Mouse (Mus musculus) cerebellum, adult 2 months (tissue): ENCODE measurements around the gene Naip1. TPM values are rescaled to one million over a fixed set of nuclear protein-coding genes. Genes with fewer than 3 reads are reported as not detected.
"Not testable (repeated sequence)": the region's sequence is repeated elsewhere in the genome, so short reads cannot be mapped to it uniquely, and the experiment has no call there.

Experiments
- DNase-seq, 2 experiments: peaks; one replicate each; pipeline ENCODE4 v3.0.0; 2021
- H3K27ac ChIP-seq: fragments of 200-500 bp; 2 replicates; pipeline ENCODE4 v1.5.1; 2012; ENCODE audit warnings: low read length, control low read depth, inconsistent platforms; ENCODE audit not compliant: insufficient read depth
- H3K27me3 ChIP-seq: fragments of 200-500 bp; 2 replicates; pipeline ENCODE4 v1.6.1; 2012; ENCODE audit warnings: inconsistent platforms, mild to moderate bottlenecking, low read length, moderate library complexity; ENCODE audit not compliant: control insufficient read depth, insufficient read depth
- H3K4me1 ChIP-seq: fragments of 200-500 bp; 2 replicates; pipeline ENCODE4 v1.6.1; 2011; ENCODE audit warnings: low read length; ENCODE audit not compliant: control insufficient read depth, insufficient read depth
- H3K4me3 ChIP-seq: fragments of 200-500 bp; replicated peaks from 2 replicates; pipeline ENCODE3; 2011; ENCODE audit warnings: mild to moderate bottlenecking, low read depth, low read length, control low read depth; ENCODE audit not compliant: insufficient read depth
- CTCF ChIP-seq: fragments of 200-500 bp; IDR thresholded peaks from 2 replicates; pipeline ENCODE4 v1.5.1; 2011; ENCODE audit warnings: low read depth, mild to moderate bottlenecking, control low read depth, low read length, moderate library complexity, borderline replicate concordance; ENCODE audit not compliant: insufficient read depth
- POLR2A ChIP-seq: fragments of 200-500 bp; IDR thresholded peaks from 2 replicates; pipeline ENCODE4 v1.6.1; 2011; ENCODE audit warnings: low read length, control low read depth, borderline replicate concordance; ENCODE audit not compliant: insufficient read depth
- WGBS: fragments of 180-500 bp; shearing (Covaris S2); methylation state at CpG from one replicate; pipeline ENCODE4 v1.1.7; 2018; 5-methylcytosine and 5-hydroxymethylcytosine counted together
- polyA plus RNA-seq: library from polyadenylated mRNA; depleted of rRNA; stranded (reverse); fragments of >200 nt; gene quantifications from 2 replicates; pipeline ENCODE4 v1.2.3, GENCODE M21; 2012; rRNA removed

Naip1 gene
- 0.13 and 0.15 TPM in 2 replicates for polyA plus RNA-seq

DNA sequence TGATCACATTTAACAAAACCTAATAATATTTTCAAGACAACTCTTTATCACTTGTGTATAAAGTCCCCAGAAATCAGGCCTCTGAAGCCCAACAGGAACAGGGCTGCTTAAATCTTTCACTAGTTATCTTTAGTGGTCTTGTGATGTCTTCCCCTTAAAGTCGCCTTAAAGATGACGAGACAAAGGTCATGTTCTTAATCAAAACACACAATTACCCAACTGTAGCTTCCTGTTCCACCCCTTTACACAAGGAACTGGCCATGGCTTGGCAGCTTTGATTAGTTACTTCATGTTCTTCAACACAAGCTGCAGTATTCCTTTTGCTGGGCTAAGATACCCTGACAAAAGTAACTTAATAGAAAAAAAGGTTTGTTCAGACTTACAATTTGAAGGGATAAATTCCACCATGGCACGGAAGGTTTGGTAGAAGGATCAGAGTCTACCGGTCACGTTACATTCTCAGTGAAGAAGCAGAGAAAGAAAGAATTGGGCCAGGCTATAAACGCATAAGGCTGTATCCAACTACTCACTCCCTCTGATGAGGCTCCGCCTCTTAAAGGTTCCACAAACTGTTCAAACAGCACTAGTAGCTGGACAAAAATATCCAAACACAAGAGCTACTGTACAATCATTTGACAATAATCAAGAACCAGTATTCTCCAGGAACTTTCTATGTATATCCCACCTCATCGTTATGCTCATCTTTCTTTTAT lies at the start of gene Naip1:
Naip1 (minus strand) TSS at position 455 of the 713 bp plus-strand sequence.
- H3K4me3 ChIP-seq, H3K27me3 ChIP-seq, H3K27ac ChIP-seq, H3K4me1 ChIP-seq, DNase-seq: not testable (repeated sequence)
- 80% methylated on average over 8 of the region's 8 CpGs for WGBS

DNA sequence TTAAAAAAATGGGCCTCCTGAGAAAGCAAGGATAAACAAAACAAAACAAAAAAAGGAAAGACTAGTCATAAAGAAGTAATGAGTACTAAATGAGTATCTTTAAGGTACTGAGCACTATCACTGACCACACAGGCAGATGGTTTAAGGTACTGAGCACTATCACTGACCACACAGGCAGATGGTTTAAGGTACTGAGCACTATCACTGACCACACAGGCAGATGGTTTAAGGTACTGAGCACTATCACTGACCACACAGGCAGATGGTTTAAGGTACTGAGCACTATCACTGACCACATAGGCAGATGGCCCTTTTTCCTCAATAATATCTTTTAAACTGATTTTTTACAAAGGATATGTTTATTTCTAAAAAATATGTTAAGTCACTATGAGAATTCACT lies 47.0 kb upstream of the Naip1 start:
- H3K27ac ChIP-seq, H3K4me3 ChIP-seq, DNase-seq, H3K27me3 ChIP-seq, H3K4me1 ChIP-seq: not testable (repeated sequence)

GRCm38 (mm10) chr13:100495337-100495736 lies 42.7 kb upstream of the Naip1 start:
- Histone ChIP-seq H3K4me3 (no peak overlapping the region), H3K27me3 (no peaks in the 10 kb centered on the region), H3K4me1 (no peaks in the 10 kb centered on the region), H3K27ac (no peak overlapping the region)
- 80% methylated on average over 4 of the region's 4 CpGs for WGBS
- no peak for DNase-seq
- TF ChIP-seq POLR2A (no peak), CTCF (no peak)

DNA sequence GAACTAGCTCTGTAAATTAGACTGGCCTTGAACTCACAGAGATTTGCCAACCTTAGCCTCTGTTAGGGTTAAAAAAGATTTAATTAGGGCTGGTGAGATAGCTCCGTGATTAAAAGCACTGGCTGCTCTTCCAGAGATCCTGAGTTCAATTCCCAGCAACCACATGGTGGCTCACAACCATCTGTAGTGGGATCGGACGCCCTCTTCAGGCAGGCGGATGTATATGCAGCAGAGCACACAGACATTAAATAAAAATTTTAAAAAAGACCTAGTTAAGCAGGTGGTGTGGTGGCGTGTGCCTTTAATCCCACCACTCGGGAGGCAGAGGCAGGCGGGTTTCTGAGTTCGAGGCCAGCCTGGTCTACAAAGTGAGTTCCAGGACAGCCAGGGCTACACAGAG lies 41.7 kb upstream of the Naip1 start:
- H3K27me3 ChIP-seq, H3K4me3 ChIP-seq, H3K4me1 ChIP-seq, H3K27ac ChIP-seq, DNase-seq: not testable (repeated sequence)
- TF ChIP-seq CTCF, result 0 out of 2 replicates have a peak, but pooled peaks have one; percentile 10
- WGBS, result 63% methylated on average over 8 of the region's 8 CpGs

- no peak overlapping the region for H3K4me3 ChIP-seq
- H3K27me3 ChIP-seq, result no peaks in the 10 kb centered on the region
- WGBS, result 78% methylated on average over 8 of the region's 8 CpGs
- DNase-seq, result no peak
- H3K4me1 ChIP-seq, result no peaks in the 10 kb centered on the region
- no peak overlapping the region for H3K27ac ChIP-seq
- TF ChIP-seq POLR2A, result no peak
- no peak for TF ChIP-seq CTCF
Measured at GRCm38 (mm10) chr13:100493313-100493712, 40.6 kb upstream of the Naip1 start.

DNA sequence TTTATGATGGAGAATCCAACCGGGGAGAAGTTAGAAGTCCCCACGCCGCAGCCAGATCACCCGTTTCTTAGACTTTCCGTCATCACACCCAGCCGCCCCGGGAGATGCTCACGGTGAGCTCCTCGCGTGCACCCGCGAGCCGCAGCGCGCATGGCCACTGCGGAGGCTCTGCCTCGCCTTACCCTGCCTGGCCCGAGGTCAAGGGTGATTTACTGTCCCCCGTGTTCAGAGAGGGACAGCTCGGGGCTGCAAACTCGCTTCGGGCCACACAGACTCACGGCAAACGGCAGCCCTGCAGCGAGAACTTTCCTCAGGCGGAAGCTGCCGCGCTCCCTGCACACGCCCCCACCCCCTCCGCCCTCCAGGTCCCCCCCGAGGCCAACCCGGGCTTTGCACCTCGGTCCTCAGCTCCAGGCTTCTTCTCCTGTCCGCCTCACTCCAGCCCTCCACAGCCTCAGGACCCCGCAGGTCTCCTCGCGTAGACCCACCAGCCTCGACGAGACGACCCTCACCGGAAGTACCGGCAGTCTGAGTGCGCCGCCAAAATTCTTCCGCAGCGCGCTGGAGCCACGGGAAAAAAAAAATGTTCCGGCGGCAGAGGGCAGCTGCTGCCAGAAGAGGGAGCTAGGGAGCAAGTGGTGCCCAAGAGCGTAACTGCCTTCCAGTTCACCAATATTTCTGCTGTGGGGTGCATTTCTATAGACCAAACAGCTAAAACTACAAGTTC lies 39.6 kb upstream of the Naip1 start, which contains the start of gene Gtf2h2:
Gtf2h2 (minus strand) TSS at position 519 of the 727 bp plus-strand sequence.
- Histone ChIP-seq H3K27ac (peak within 1 kb of the TSS; percentile 65; the same call in 1 of the 2 replicates), H3K4me3 (peak within 1 kb of the TSS; percentile 87), H3K4me1 (no peaks in the 10 kb centered on the region), H3K27me3 (no peaks in the 10 kb centered on the region)
- TF ChIP-seq POLR2A (peak; percentile 53; the same call in 1 of the 2 replicates), CTCF (peak; percentile 85)
- peak; percentile 83 to 92 for DNase-seq
- under 1% methylated on average over 51 of the region's 51 CpGs for WGBS

GRCm38 (mm10) chr13:100491623-100492022 lies 39.0 kb upstream of the Naip1 start:
- DNase-seq, result no peak
- Histone ChIP-seq H3K27ac (no peak overlapping the region), H3K27me3 (no peaks in the 10 kb centered on the region), H3K4me3 (peak overlapping the region; percentile 87), H3K4me1 (no peaks in the 10 kb centered on the region)
- TF ChIP-seq CTCF (no peak), POLR2A (no peak)
- 14% methylated on average over 6 of the region's 6 CpGs for WGBS

GRCm38 (mm10) chr13:100490424-100490823 lies 37.8 kb upstream of the Naip1 start:
- no peak overlapping the region for H3K4me3 ChIP-seq
- DNase-seq, result no peak
- WGBS, result 86% methylated on average over 5 of the region's 5 CpGs
- H3K27me3 ChIP-seq, result no peaks in the 10 kb centered on the region
- no peaks in the 10 kb centered on the region for H3K4me1 ChIP-seq
- H3K27ac ChIP-seq, result no peak overlapping the region
- no peak for TF ChIP-seq CTCF
- no peak for TF ChIP-seq POLR2A
